Mouse (Mus musculus): ENCODE measurements around the gene Ddx60.

DNA sequence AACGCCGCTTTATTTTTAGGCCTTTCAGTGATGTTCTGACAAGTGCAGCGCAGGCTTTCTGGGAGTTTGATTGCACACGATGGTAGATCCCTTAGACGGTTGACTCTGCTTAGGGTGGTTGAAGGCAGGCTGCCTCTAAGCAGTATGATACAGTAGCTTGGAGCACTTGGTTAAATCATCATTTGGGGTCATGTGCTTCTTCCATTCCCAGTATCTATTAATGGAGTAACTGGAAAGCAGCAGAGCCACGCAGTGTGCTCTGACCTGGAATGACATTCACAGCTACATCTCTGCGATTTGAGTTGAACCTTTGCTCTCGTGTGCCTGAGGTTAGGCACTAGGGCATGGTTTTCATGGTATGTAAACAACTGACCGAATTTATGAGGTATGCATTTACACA lies 13.9 kb upstream of the Ddx60 start:
- TF ChIP-seq CTCF (IDR thresholded peaks at IDR 0.05; ENCODE audit: low read depth) = no peak
- no peak for TF ChIP-seq EP300 (IDR thresholded peaks at IDR 0.05; ENCODE audit: low read depth)
